In genomic region chr17:80096043-80096719, GRCm38 (mm10) we compare ENCODE assay signal across 8 mouse cellular contexts. TPM values are rescaled to one million over a fixed set of nuclear protein-coding genes. Genes with fewer than 3 reads are reported as not detected.
DNase-seq lines count a peak whose midpoint lies in the region; ATAC-seq and TF ChIP-seq lines count a peak whose summit lies in the region.

No protein-coding gene starts in this region.

- no peak for ATAC-seq in cerebellum, adult (ENCODE audit: insufficient number of reproducible peaks, low FRiP score, low TSS enrichment)
- ATAC-seq in heart, postnatal 0 days (ENCODE audit: insufficient read depth, low read depth): peak; percentile 73; the same call in 1 of the 2 replicates
- ATAC-seq in liver, embryonic 12.5 days: peak; percentile 46; the same call in 1 of the 2 replicates
- peak; percentile 78; the same call in 1 of the 2 replicates for ATAC-seq in stomach, embryonic 16.5 days (ENCODE audit: insufficient read depth, low FRiP score)

- 18% methylated on average over 20 of the region's 20 CpGs for WGBS in forebrain, embryonic 10.5 days
- WGBS in heart, postnatal 0 days: 23% methylated on average over 20 of the region's 20 CpGs
- WGBS in liver, embryonic 12.5 days (ENCODE audit: insufficient replicate concordance): 22% methylated on average over 20 of the region's 20 CpGs
- WGBS in stomach, embryonic 16.5 days: 13% methylated on average over 20 of the region's 20 CpGs

- peak overlapping the region; percentile 54 for H3K4me2 ChIP-seq in heart, postnatal 0 days (ENCODE audit: low read depth, low read length)
- peak overlapping the region; percentile 43 for H3K4me2 ChIP-seq in liver, embryonic 12.5 days
- H3K4me2 ChIP-seq in myocyte (ENCODE audit: low read depth): peak overlapping the region; percentile 4
- peak overlapping the region; percentile 49 for H3K4me2 ChIP-seq in stomach, embryonic 16.5 days (ENCODE audit: low read depth, low read length)

- peak; percentile 4 for DNase-seq in cerebellum, adult 11 months
- peak; percentile 58 for DNase-seq in forebrain, embryonic 10.5 days (ENCODE audit: extremely low spot score, low spot score)
- peak; percentile 61 for DNase-seq in heart, postnatal 0 days (ENCODE audit: low spot score)
- peak; percentile 83 for DNase-seq in kidney, postnatal 10 days

- H3ac ChIP-seq in myocyte (ENCODE audit: control insufficient read depth, insufficient read length): no peak overlapping the region

- no peak for TF ChIP-seq POLR2A in myocyte (IDR thresholded peaks at IDR 0.05; ENCODE audit: insufficient read length, low read depth)

- H3K4me1 ChIP-seq in forebrain, embryonic 10.5 days: peaks cover 23% of the 10 kb centered on the region
- peaks cover 8% of the 10 kb centered on the region for H3K4me1 ChIP-seq in heart, postnatal 0 days (ENCODE audit: control insufficient read depth, insufficient read depth)
- peaks cover 8% of the 10 kb centered on the region; the same call in 1 of the 2 replicates for H3K4me1 ChIP-seq in liver, embryonic 12.5 days
- H3K4me1 ChIP-seq in stomach, embryonic 16.5 days (ENCODE audit: control insufficient read depth, insufficient read depth, low read length): 0 out of 2 replicates have a peak, but pooled peaks cover 6% of the 10 kb centered on the region

- H3K9me3 ChIP-seq in forebrain, embryonic 10.5 days: no peaks in the 10 kb centered on the region
- no peaks in the 10 kb centered on the region for H3K9me3 ChIP-seq in heart, postnatal 0 days (replicated peaks; ENCODE audit: control insufficient read depth, low read length)
- no peaks in the 10 kb centered on the region for H3K9me3 ChIP-seq in liver, embryonic 12.5 days (replicated peaks)
- H3K9me3 ChIP-seq in stomach, embryonic 16.5 days (replicated peaks; ENCODE audit: control insufficient read depth, low read length): no peaks in the 10 kb centered on the region

- H3K27ac ChIP-seq in forebrain, embryonic 10.5 days: peak overlapping the region; percentile 74
- no peak overlapping the region for H3K27ac ChIP-seq in heart, postnatal 0 days (ENCODE audit: low read depth)
- no peak overlapping the region for H3K27ac ChIP-seq in liver, embryonic 12.5 days
- no peak overlapping the region for H3K27ac ChIP-seq in stomach, embryonic 16.5 days (ENCODE audit: low read length)

- H3K4me3 ChIP-seq in forebrain, embryonic 10.5 days: peak overlapping the region; percentile 40
- H3K4me3 ChIP-seq in heart, postnatal 0 days (ENCODE audit: low read depth, low read length): peak overlapping the region; percentile 23
- no peak overlapping the region for H3K4me3 ChIP-seq in liver, embryonic 12.5 days
- H3K4me3 ChIP-seq in myocyte: no peak overlapping the region
- H3K4me3 ChIP-seq in stomach, embryonic 16.5 days (replicated peaks; ENCODE audit: low read length): peak overlapping the region; percentile 24

- H3K79me2 ChIP-seq in myocyte (ENCODE audit: control insufficient read depth, insufficient read depth): no peaks in the 10 kb centered on the region

- no peaks in the 10 kb centered on the region for H3K36me3 ChIP-seq in forebrain, embryonic 10.5 days (replicated peaks)
- no peaks in the 10 kb centered on the region for H3K36me3 ChIP-seq in heart, postnatal 0 days (replicated peaks; ENCODE audit: control insufficient read depth, insufficient read depth, low read length)
- no peaks in the 10 kb centered on the region for H3K36me3 ChIP-seq in liver, embryonic 12.5 days
- no peaks in the 10 kb centered on the region for H3K36me3 ChIP-seq in myocyte (ENCODE audit: control insufficient read depth, insufficient read depth)
- H3K36me3 ChIP-seq in stomach, embryonic 16.5 days (ENCODE audit: control insufficient read depth, insufficient read depth, low read length): no peaks in the 10 kb centered on the region

- TF ChIP-seq CTCF in heart, postnatal 0 days (IDR thresholded peaks at IDR 0.05; ENCODE audit: low read depth): no peak

- TF ChIP-seq EP300 in heart, postnatal 0 days (IDR thresholded peaks at IDR 0.05; ENCODE audit: low read depth): no peak

- peaks cover 4% of the 10 kb centered on the region for H3K27me3 ChIP-seq in forebrain, embryonic 10.5 days (ENCODE audit: poor library complexity, severe bottlenecking)
- no peaks in the 10 kb centered on the region for H3K27me3 ChIP-seq in heart, postnatal 0 days (ENCODE audit: control insufficient read depth, insufficient read depth, low read length)
- peaks cover 21% of the 10 kb centered on the region for H3K27me3 ChIP-seq in liver, embryonic 12.5 days (replicated peaks)
- H3K27me3 ChIP-seq in myocyte (ENCODE audit: control insufficient read depth, insufficient read depth, insufficient read length): no peaks in the 10 kb centered on the region
- H3K27me3 ChIP-seq in stomach, embryonic 16.5 days (ENCODE audit: control insufficient read depth, insufficient read depth, low read length): no peaks in the 10 kb centered on the region

- H3K9ac ChIP-seq in heart, postnatal 0 days (replicated peaks; ENCODE audit: low read depth, low read length): peak overlapping the region; percentile 17; the same call in 1 of the 2 replicates
- H3K9ac ChIP-seq in liver, embryonic 12.5 days: no peak overlapping the region
- H3K9ac ChIP-seq in stomach, embryonic 16.5 days (ENCODE audit: low read length): peak overlapping the region; percentile 51

TF ChIP-seq in myocyte, 11 proteins besides CTCF, POLR2A, EP300 and RAD21:
- TF ChIP-seq SRF (IDR thresholded peaks at IDR 0.05; ENCODE audit: control insufficient read depth, insufficient read length, low read depth) (no peak), MYOG (IDR thresholded peaks at IDR 0.05; ENCODE audit: control insufficient read depth in 1 of 3, insufficient read depth in 1 of 3, insufficient read length in 2 of 3, low read depth in 2 of 3) (no peak), MYOD1 (IDR thresholded peaks at IDR 0.05; ENCODE audit: control insufficient read depth in 1 of 3, insufficient read length in 2 of 3, low read depth in 2 of 3) (no peak), TCF3 (IDR thresholded peaks at IDR 0.05; ENCODE audit: insufficient read length, low read depth) (no peak), MAX (IDR thresholded peaks at IDR 0.05; ENCODE audit: low read depth) (no peak)

RNA-seq across cellular contexts. Expression of gene Galm, which starts 31.1 kb away (rescaled TPM):
- 13.4 and 15.5 TPM in 2 replicates for polyA plus RNA-seq in forebrain, embryonic 10.5 days (2016; fragmentation: Nextera tagmentation; extraction: Ambion mirVana)
- total RNA-seq in heart, postnatal 0 days (2014; rRNA removed; ENCODE audit: low replicate concordance): 15.4 and 19.7 TPM in 2 replicates
- polyA plus RNA-seq in heart, postnatal 0 days (2015; fragmentation: Nextera tagmentation; extraction: Ambion mirVana): 9.6 and 10.7 TPM in 2 replicates
- 14.6 and 15.2 TPM in 2 replicates for polyA plus RNA-seq in liver, embryonic 12.5 days (2016; fragmentation: Nextera tagmentation; extraction: Ambion mirVana)
- polyA plus RNA-seq in myocyte (2012; fragmentation: generic; extraction: Trizol): 2.5 TPM
- 34.3 and 35.1 TPM in 2 replicates for polyA plus RNA-seq in stomach, embryonic 16.5 days (2015; fragmentation: Nextera tagmentation; extraction: Ambion mirVana)

RNA-seq across cellular contexts. Expression of gene Hnrnpll, which starts 34.0 kb away (rescaled TPM):
- 81.2 and 86.2 TPM in 2 replicates for polyA plus RNA-seq in forebrain, embryonic 10.5 days (2016; fragmentation: Nextera tagmentation; extraction: Ambion mirVana)
- total RNA-seq in heart, postnatal 0 days (2014; rRNA removed; ENCODE audit: low replicate concordance): 36.8 and 37.5 TPM in 2 replicates
- 19.0 TPM in 2 replicates for polyA plus RNA-seq in heart, postnatal 0 days (2015; fragmentation: Nextera tagmentation; extraction: Ambion mirVana)
- 50.2 and 52.5 TPM in 2 replicates for polyA plus RNA-seq in liver, embryonic 12.5 days (2016; fragmentation: Nextera tagmentation; extraction: Ambion mirVana)
- polyA plus RNA-seq in myocyte (2012; fragmentation: generic; extraction: Trizol): 24.0 TPM
- 30.1 and 39.4 TPM in 2 replicates for polyA plus RNA-seq in stomach, embryonic 16.5 days (2015; fragmentation: Nextera tagmentation; extraction: Ambion mirVana)

Comparison
In these comparisons a context has a peak if more than half of its experiments do, and no peak if none do; other contexts are left out.
1. DNase-seq: peak in every context shown above with its lines; median percentile 83 in kidney, postnatal 10 days; 61 in heart, postnatal 0 days; 58 in forebrain, embryonic 10.5 days; 4 in cerebellum, adult 11 months.
2. H3K4me3 ChIP-seq: peak in forebrain, embryonic 10.5 days (single experiment), heart, postnatal 0 days (single experiment) and stomach, embryonic 16.5 days (single experiment); none in liver, embryonic 12.5 days (single experiment) and myocyte (single experiment).
3. H3K4me2 ChIP-seq: peak in every context shown above with its lines; median percentile 54 in heart, postnatal 0 days; 49 in stomach, embryonic 16.5 days; 43 in liver, embryonic 12.5 days; 4 in myocyte.